Mouse (Mus musculus) kidney, embryonic 16.5 days (tissue): ENCODE results near the gene Gm20388. TPM values are rescaled to one million over a fixed set of nuclear protein-coding genes. Genes with fewer than 3 reads are reported as not detected.
A peak's percentile ranks its signal among the peaks of the same experiment; 100 is the strongest.

ENCODE experiments used
- ATAC-seq: fragments of 200-750 bp; cut with Nextera tagmentation; 2 replicates; pipeline ENCODE4 v1.8.0; 2017; ENCODE audit warnings: moderate TSS enrichment; ENCODE audit not compliant: low FRiP score, low TSS enrichment
- H3K27ac ChIP-seq: fragments of 300-500 bp; sonication (generic); 2 replicates; pipeline ENCODE4 v1.5.1; 2014; ENCODE audit warnings: low read length
- H3K27me3 ChIP-seq: fragments of 300-500 bp; sonication (generic); 2 replicates; pipeline ENCODE4 v1.6.1; 2014; ENCODE audit warnings: low read length, control low read depth, mixed read lengths; ENCODE audit not compliant: insufficient read depth
- H3K36me3 ChIP-seq: fragments of 300-500 bp; sonication (generic); 2 replicates; pipeline ENCODE4 v1.6.1; 2014; ENCODE audit warnings: low read length, control low read depth, mixed read lengths; ENCODE audit not compliant: insufficient read depth
- H3K4me1 ChIP-seq: fragments of 300-500 bp; sonication (generic); 2 replicates; pipeline ENCODE4 v1.6.1; 2014; ENCODE audit warnings: low read length, control low read depth, mixed read lengths; ENCODE audit not compliant: insufficient read depth
- H3K4me2 ChIP-seq: fragments of 300-500 bp; sonication (generic); replicated peaks from 2 replicates; pipeline ENCODE4 v1.6.1; 2014; ENCODE audit warnings: low read depth, low read length
- H3K4me3 ChIP-seq: fragments of 300-500 bp; sonication (generic); 2 replicates; pipeline ENCODE4 v1.5.1; 2014; ENCODE audit warnings: mild to moderate bottlenecking, low read length
- H3K9ac ChIP-seq: fragments of 300-500 bp; sonication (generic); replicated peaks from 2 replicates; pipeline ENCODE4 v1.6.1; 2014; ENCODE audit warnings: low read length
- H3K9me3 ChIP-seq: fragments of 300-500 bp; sonication (generic); 2 replicates; pipeline ENCODE4 v1.6.1; 2016; ENCODE audit warnings: low read length, control low read depth
- WGBS: fragments of 180-500 bp; shearing (Covaris S2); extraction: QIAGEN DNeasy Blood & Tissue Kit; methylation state at CpG from one replicate; pipeline ENCODE4 v1.1.7; 2014; 5-methylcytosine and 5-hydroxymethylcytosine counted together
- polyA plus RNA-seq: library from polyadenylated mRNA; unstranded; fragments of >200 nt; fragmentation: Nextera tagmentation; extraction: Ambion mirVana; gene quantifications from 2 replicates; pipeline ENCODE4 v1.2.1, GENCODE M21; 2015

The Gm20388 gene
- polyA plus RNA-seq, 1 experiment from 2014 or later, result 7.7 TPM

DNA sequence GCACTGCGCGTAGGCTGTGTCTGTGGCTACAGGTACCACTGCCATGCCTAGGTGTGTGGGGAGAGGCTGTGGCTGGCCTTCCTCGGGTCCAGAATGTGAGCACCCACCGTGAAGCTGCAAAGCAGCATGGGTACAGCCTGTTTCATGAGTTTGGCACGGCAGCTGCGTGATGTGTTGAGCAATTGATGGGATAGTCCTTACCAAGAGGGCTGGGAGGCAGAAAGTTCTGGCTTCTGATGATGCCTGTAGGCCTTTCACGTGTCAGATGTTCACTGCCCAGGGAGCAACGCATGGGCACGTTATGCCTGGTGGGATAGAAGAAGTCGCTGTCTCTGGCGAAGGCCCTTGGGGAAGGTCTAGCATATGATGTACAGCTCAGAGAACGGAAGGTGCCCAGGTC is 4354.0 kb downstream of the Gm20388 start:
- WGBS, result 78% methylated on average over 12 of the region's 12 CpGs
- Histone ChIP-seq H3K4me3 (no peak overlapping the region), H3K27ac (no peak overlapping the region), H3K27me3 (no peaks in the 10 kb centered on the region), H3K4me1 (peaks cover 41% of the 10 kb centered on the region), H3K9ac (no peak overlapping the region), H3K36me3 (no peaks in the 10 kb centered on the region), H3K4me2 (no peak overlapping the region), H3K9me3 (no peaks in the 10 kb centered on the region)
- no peak for ATAC-seq

- H3K9ac ChIP-seq, result no peak overlapping the region
- no peaks in the 10 kb centered on the region for H3K9me3 ChIP-seq
- WGBS, result 47% methylated on average over 2 of the region's 2 CpGs
- no peak overlapping the region for H3K4me2 ChIP-seq
- no peak overlapping the region for H3K27ac ChIP-seq
- no peaks in the 10 kb centered on the region for H3K27me3 ChIP-seq
- peaks cover 43% of the 10 kb centered on the region for H3K4me1 ChIP-seq
- ATAC-seq, result no peak
- no peak overlapping the region for H3K4me3 ChIP-seq
- H3K36me3 ChIP-seq, result no peaks in the 10 kb centered on the region
These were observed 4354.5 kb downstream of the Gm20388 start for GRCm38 (mm10) chr8:124265130-124265529.

- H3K27me3 ChIP-seq, result no peaks in the 10 kb centered on the region
- H3K4me3 ChIP-seq, result no peak overlapping the region
- H3K27ac ChIP-seq, result no peak overlapping the region
- no peaks in the 10 kb centered on the region for H3K9me3 ChIP-seq
- H3K9ac ChIP-seq, result no peak overlapping the region
- no peaks in the 10 kb centered on the region for H3K36me3 ChIP-seq
- peak; percentile 77; the same call in 1 of the 2 replicates for ATAC-seq
- H3K4me1 ChIP-seq, result peaks cover 45% of the 10 kb centered on the region
- 48% methylated on average over 8 of the region's 8 CpGs for WGBS
- no peak overlapping the region for H3K4me2 ChIP-seq
These were observed 4355.2 kb downstream of the Gm20388 start for GRCm38 (mm10) chr8:124265798-124266197.

- no peak for ATAC-seq
These were observed 4356.6 kb downstream of the Gm20388 start for GRCm38 (mm10) chr8:124267206-124267605.

GRCm38 (mm10) chr8:124270504-124270903 is 4359.9 kb downstream of the Gm20388 start:
- WGBS, result 81% methylated on average over 6 of the region's 6 CpGs
- no peaks in the 10 kb centered on the region for H3K9me3 ChIP-seq
- no peak overlapping the region for H3K4me2 ChIP-seq
- H3K4me1 ChIP-seq, result peaks cover 40% of the 10 kb centered on the region
- H3K36me3 ChIP-seq, result no peaks in the 10 kb centered on the region
- H3K27ac ChIP-seq, result peak overlapping the region; percentile 15; the same call in 1 of the 2 replicates
- H3K9ac ChIP-seq, result no peak overlapping the region
- no peaks in the 10 kb centered on the region for H3K27me3 ChIP-seq
- ATAC-seq, result no peak
- no peak overlapping the region for H3K4me3 ChIP-seq

More at GRCm38 (mm10) chr8:124267206-124267605, 4356.6 kb downstream of the Gm20388 start:
- no peak overlapping the region for H3K4me3 ChIP-seq
- H3K4me2 ChIP-seq, result no peak overlapping the region
- H3K27me3 ChIP-seq, result no peaks in the 10 kb centered on the region
- no peak overlapping the region for H3K9ac ChIP-seq
- H3K9me3 ChIP-seq, result no peaks in the 10 kb centered on the region
- H3K4me1 ChIP-seq, result peaks cover 59% of the 10 kb centered on the region
- H3K36me3 ChIP-seq, result no peaks in the 10 kb centered on the region
- WGBS, result 83% methylated on average over 4 of the region's 4 CpGs
- no peak overlapping the region for H3K27ac ChIP-seq

DNA sequence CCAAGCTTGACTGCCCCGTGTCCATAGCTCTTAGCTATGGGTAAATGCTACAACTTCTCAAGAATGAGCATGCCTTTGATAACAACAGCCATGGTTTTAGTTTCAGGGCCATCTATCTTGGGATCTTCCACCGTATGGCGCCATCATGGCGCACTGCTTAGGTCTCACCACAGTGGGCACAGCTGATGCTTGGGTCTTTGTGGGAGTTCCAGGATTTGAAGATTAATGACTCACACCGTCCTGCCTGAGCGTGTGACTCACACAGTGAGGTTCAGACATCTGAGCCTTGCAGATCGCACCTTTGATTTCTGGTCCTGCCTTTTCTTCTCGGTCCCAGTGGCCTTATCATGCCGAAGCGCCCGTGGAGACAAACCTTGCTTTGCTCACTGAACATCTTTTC is 4360.3 kb downstream of the Gm20388 start:
- H3K27me3 ChIP-seq, result no peaks in the 10 kb centered on the region
- 40% methylated on average over 11 of the region's 11 CpGs for WGBS

DNA sequence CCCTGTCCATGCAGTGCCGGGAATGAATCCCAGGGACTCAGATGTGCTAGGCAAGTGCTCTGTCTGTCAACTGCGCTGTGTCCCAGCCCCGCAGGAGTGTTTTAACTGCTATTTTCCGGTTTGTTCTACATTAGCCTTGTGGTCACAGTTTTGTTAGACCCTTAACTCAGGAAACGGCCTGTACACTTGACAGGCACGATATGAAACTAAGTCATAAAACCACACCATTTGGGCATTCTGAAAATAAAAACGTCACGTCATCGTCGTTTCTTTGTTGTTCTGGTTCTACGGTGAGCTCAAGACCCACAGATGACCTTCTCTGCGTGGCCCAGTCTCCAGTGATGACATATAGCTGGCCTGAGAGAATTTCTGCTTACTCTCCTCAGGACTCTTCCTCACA is 4360.9 kb downstream of the Gm20388 start:
- no peaks in the 10 kb centered on the region for H3K9me3 ChIP-seq
- H3K4me2 ChIP-seq, result no peak overlapping the region
- H3K27ac ChIP-seq, result no peak overlapping the region
- no peak for ATAC-seq
- no peaks in the 10 kb centered on the region for H3K36me3 ChIP-seq
- H3K27me3 ChIP-seq, result no peaks in the 10 kb centered on the region
- peaks cover 35% of the 10 kb centered on the region for H3K4me1 ChIP-seq
- H3K9ac ChIP-seq, result no peak overlapping the region
- WGBS, result 41% methylated on average over 12 of the region's 12 CpGs
- no peak overlapping the region for H3K4me3 ChIP-seq

More for the DNA sequence above, 4360.3 kb downstream of the Gm20388 start:
- Histone ChIP-seq H3K4me1 (peaks cover 36% of the 10 kb centered on the region), H3K27ac (peak overlapping the region; percentile 39; the same call in 1 of the 2 replicates), H3K9ac (no peak overlapping the region), H3K36me3 (no peaks in the 10 kb centered on the region), H3K4me2 (no peak overlapping the region), H3K4me3 (no peak overlapping the region), H3K9me3 (no peaks in the 10 kb centered on the region)
- peak; percentile 57; the same call in 1 of the 2 replicates for ATAC-seq

DNA sequence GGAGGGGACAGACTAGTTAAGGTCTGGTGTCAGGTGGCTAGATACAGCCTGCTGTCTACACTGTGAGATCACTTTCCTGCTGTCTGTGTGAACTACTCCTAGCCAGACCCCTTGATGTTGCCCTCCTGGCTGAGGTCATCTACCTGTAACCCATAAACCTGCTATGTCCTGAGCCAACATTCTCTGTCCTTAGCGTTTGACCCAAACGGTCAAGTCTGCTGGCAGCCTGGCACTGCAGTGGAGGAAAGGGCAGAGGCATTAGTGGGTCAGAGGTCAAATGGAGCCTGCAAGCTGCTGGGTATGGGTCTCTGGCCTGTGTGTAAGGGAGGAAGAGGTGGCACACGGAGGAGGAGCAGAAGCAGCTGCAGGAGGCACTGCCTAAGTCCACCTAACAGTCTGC is 4362.2 kb downstream of the Gm20388 start:
- 50% methylated on average over 3 of the region's 3 CpGs for WGBS
- Histone ChIP-seq H3K9me3 (no peaks in the 10 kb centered on the region), H3K9ac (no peak overlapping the region), H3K27ac (no peak overlapping the region), H3K4me3 (no peak overlapping the region), H3K36me3 (no peaks in the 10 kb centered on the region), H3K4me1 (peaks cover 35% of the 10 kb centered on the region), H3K4me2 (no peak overlapping the region), H3K27me3 (no peaks in the 10 kb centered on the region)
- ATAC-seq, result no peak

DNA sequence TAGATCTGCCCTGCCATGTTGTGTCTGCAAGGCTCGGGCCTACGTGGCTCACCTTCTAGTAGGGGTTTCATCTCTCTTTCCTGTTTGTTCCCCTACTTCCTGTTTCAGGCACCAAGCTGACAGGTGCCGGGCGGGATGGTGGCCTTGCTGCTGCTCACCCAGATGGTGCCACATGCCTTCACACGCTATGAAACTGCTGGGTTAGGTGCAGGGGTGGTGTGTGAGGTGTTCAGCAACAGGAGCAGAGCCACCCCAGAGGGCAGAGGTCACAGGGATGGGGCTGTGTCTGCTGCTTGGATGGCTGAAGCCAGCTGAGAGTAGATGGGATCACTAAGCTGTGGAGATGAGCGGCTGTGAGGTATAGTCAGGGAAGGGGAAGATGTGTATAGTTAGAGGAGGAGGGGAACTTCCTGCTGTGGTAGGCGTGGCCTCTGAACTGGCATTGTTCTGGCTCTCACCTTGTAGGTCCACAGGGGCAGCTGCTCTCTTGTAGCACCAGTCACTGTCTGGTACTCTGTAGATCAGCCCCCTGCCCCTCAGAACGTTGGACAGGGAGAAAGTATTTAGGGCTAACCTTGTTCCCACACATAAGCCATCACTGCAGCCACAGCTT is 4363.1 kb downstream of the Gm20388 start:
- H3K4me1 ChIP-seq, result peaks cover 35% of the 10 kb centered on the region
- ATAC-seq, result no peak
- no peaks in the 10 kb centered on the region for H3K9me3 ChIP-seq
- no peak overlapping the region for H3K9ac ChIP-seq
- no peak overlapping the region for H3K4me3 ChIP-seq
- no peak overlapping the region for H3K4me2 ChIP-seq
- H3K27me3 ChIP-seq, result no peaks in the 10 kb centered on the region
- H3K27ac ChIP-seq, result no peak overlapping the region
- whole genome bisulfite sequencing, result 66% methylated on average over 8 of the region's 8 CpGs
- H3K36me3 ChIP-seq, result no peaks in the 10 kb centered on the region

DNA sequence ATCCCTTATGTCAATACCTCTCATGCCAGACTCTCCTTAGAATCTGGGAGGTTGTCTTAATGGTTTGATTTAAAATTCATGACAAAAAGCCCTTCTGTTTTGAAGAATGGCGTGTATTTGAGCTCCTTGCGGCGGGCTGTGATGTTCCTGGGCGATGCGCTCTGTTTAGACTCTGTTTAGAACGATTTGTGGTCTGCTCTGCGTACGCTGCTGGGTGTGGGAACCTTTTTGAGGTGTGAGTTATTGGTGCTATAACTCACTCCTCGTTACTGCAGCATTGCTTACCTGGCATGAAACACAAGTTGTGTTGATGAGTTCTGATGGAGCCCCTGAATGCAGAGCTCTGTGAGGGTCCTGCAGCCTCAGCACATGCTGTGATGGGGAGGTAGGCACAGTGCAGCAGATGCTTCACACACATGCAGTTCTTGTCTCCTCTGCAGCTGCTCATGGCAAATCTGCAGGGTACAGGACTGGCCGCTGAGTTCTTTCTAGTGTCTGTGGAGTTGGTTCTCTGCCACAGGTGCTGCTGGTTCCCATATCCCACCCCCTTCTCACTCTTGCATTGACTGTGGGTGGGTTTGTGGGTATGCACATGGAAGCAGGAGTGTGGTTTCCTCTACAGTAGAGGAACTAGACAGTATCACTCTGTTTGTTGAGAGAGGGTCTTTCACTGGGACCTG is 4363.9 kb downstream of the Gm20388 start:
- 66% methylated on average over 10 of the region's 10 CpGs for WGBS
- Histone ChIP-seq H3K9me3 (no peaks in the 10 kb centered on the region), H3K4me2 (no peak overlapping the region), H3K4me3 (no peak overlapping the region), H3K36me3 (no peaks in the 10 kb centered on the region), H3K4me1 (peaks cover 35% of the 10 kb centered on the region), H3K27ac (no peak overlapping the region), H3K27me3 (no peaks in the 10 kb centered on the region), H3K9ac (no peak overlapping the region)
- no peak for ATAC-seq
